Mouse (Mus musculus): ENCODE data around the gene Fbxo24. TPM values are rescaled to one million over a fixed set of nuclear protein-coding genes. Genes with fewer than 3 reads are reported as not detected.

Gene Fbxo24
- polyA plus RNA-seq, 1 experiment from 2014 or later, result 0.12 TPM

- Histone ChIP-seq H3K4me3 (replicated peaks; ENCODE audit: low read length) (no peak overlapping the region), H3K4me2 (replicated peaks) (no peak overlapping the region), H3K4me1 (replicated peaks; ENCODE audit: control insufficient read depth, insufficient read depth, low read length) (no peaks in the 10 kb centered on the region), H3K9ac (no peak overlapping the region), H3K36me3 (replicated peaks; ENCODE audit: control insufficient read depth, insufficient read depth) (peaks cover 34% of the 10 kb centered on the region), H3K27me3 (ENCODE audit: control insufficient read depth, insufficient read depth, low read length) (no peaks in the 10 kb centered on the region), H3K9me3 (ENCODE audit: control insufficient read depth, low read length) (no peaks in the 10 kb centered on the region), H3K27ac (no peak overlapping the region)
- DNase-seq (ENCODE audit: low spot score) (no peak), ATAC-seq (ENCODE audit: low FRiP score) (no peak)
- 67% methylated on average over 6 of the region's 6 CpGs for WGBS
Measured at GRCm38 (mm10) chr5:137565744-137566143, 63.1 kb downstream of the Fbxo24 start.

- no peak overlapping the region for H3K9ac ChIP-seq
Measured at GRCm38 (mm10) chr5:137562965-137563364, 65.8 kb downstream of the Fbxo24 start.

More at GRCm38 (mm10) chr5:137562965-137563364, 65.8 kb downstream of the Fbxo24 start:
- H3K4me1 ChIP-seq (replicated peaks; ENCODE audit: control insufficient read depth, insufficient read depth, low read length), result no peaks in the 10 kb centered on the region
- H3K4me2 ChIP-seq (replicated peaks), result no peak overlapping the region
- H3K4me3 ChIP-seq (replicated peaks; ENCODE audit: low read length), result no peak overlapping the region
- DNase-seq (ENCODE audit: low spot score) (no peak), ATAC-seq (ENCODE audit: low FRiP score) (no peak)
- WGBS, result 72% methylated on average over 10 of the region's 10 CpGs
- H3K36me3 ChIP-seq (replicated peaks; ENCODE audit: control insufficient read depth, insufficient read depth), result peaks cover 41% of the 10 kb centered on the region
- no peaks in the 10 kb centered on the region for H3K9me3 ChIP-seq (ENCODE audit: control insufficient read depth, low read length)
- H3K27me3 ChIP-seq (ENCODE audit: control insufficient read depth, insufficient read depth, low read length), result no peaks in the 10 kb centered on the region
- H3K27ac ChIP-seq, result no peak overlapping the region

Other genes with a start within 250 kb of the Fbxo24 start
- 0.14 and 0.17 TPM in 2 replicates for gene Zan, start 151.9 kb downstream of the Fbxo24 start, polyA plus RNA-seq (2014; fragmentation: Nextera tagmentation; extraction: Ambion mirVana)
- 78.4 and 87.3 TPM in 2 replicates for gene Pop7, start 126.5 kb downstream of the Fbxo24 start, polyA plus RNA-seq (2014; fragmentation: Nextera tagmentation; extraction: Ambion mirVana)
- gene Gigyf1, start 110.5 kb downstream of the Fbxo24 start, polyA plus RNA-seq (2014; fragmentation: Nextera tagmentation; extraction: Ambion mirVana), result 14.2 and 16.0 TPM in 2 replicates
- gene Epo, start 95.8 kb downstream of the Fbxo24 start, polyA plus RNA-seq (2014; fragmentation: Nextera tagmentation; extraction: Ambion mirVana), result not detected in 2 replicates
- 593 and 621 TPM in 2 replicates for gene Gnb2, start 95.5 kb downstream of the Fbxo24 start, polyA plus RNA-seq (2014; fragmentation: Nextera tagmentation; extraction: Ambion mirVana)
- 195 and 204 TPM in 2 replicates for gene Actl6b, start 75.5 kb downstream of the Fbxo24 start, polyA plus RNA-seq (2014; fragmentation: Nextera tagmentation; extraction: Ambion mirVana)
- gene Tfr2, start 59.2 kb downstream of the Fbxo24 start, polyA plus RNA-seq (2014; fragmentation: Nextera tagmentation; extraction: Ambion mirVana), result 5.3 and 5.6 TPM in 2 replicates
- gene Mospd3, start 27.9 kb downstream of the Fbxo24 start, polyA plus RNA-seq (2014; fragmentation: Nextera tagmentation; extraction: Ambion mirVana), result 81.7 and 85.4 TPM in 2 replicates
- gene Pcolce, start 15.2 kb downstream of the Fbxo24 start, polyA plus RNA-seq (2014; fragmentation: Nextera tagmentation; extraction: Ambion mirVana), result 23.9 and 28.5 TPM in 2 replicates
- 19.0 and 23.4 TPM in 2 replicates for gene Lrch4, start 119 bp upstream of the Fbxo24 start, polyA plus RNA-seq (2014; fragmentation: Nextera tagmentation; extraction: Ambion mirVana)
- gene Gm20605, start 173 bp upstream of the Fbxo24 start, polyA plus RNA-seq (2014; fragmentation: Nextera tagmentation; extraction: Ambion mirVana), result 5.3 and 6.5 TPM in 2 replicates
- gene Sap25, start 12.3 kb upstream of the Fbxo24 start, polyA plus RNA-seq (2014; fragmentation: Nextera tagmentation; extraction: Ambion mirVana), result 4.9 and 5.8 TPM in 2 replicates
- 0.15 TPM in 1 of 2 replicates, not detected in the other for gene Irs3, start 16.7 kb upstream of the Fbxo24 start, polyA plus RNA-seq (2014; fragmentation: Nextera tagmentation; extraction: Ambion mirVana)
- 11.8 and 12.2 TPM in 2 replicates for gene Agfg2, start 55.7 kb upstream of the Fbxo24 start, polyA plus RNA-seq (2014; fragmentation: Nextera tagmentation; extraction: Ambion mirVana)
- gene Nyap1, start 112.6 kb upstream of the Fbxo24 start, polyA plus RNA-seq (2014; fragmentation: Nextera tagmentation; extraction: Ambion mirVana), result 14.2 and 18.8 TPM in 2 replicates
- 67.6 and 72.8 TPM in 2 replicates for gene Tsc22d4, start 116.7 kb upstream of the Fbxo24 start, polyA plus RNA-seq (2014; fragmentation: Nextera tagmentation; extraction: Ambion mirVana)
- 51.1 and 58.7 TPM in 2 replicates for gene Ppp1r35, start 149.8 kb upstream of the Fbxo24 start, polyA plus RNA-seq (2014; fragmentation: Nextera tagmentation; extraction: Ambion mirVana)
- gene Mepce, start 158.7 kb upstream of the Fbxo24 start, polyA plus RNA-seq (2014; fragmentation: Nextera tagmentation; extraction: Ambion mirVana), result 11.0 and 11.7 TPM in 2 replicates
- gene Zcwpw1, start 158.8 kb upstream of the Fbxo24 start, polyA plus RNA-seq (2014; fragmentation: Nextera tagmentation; extraction: Ambion mirVana), result 7.9 and 8.3 TPM in 2 replicates
- 0.40 and 0.62 TPM in 2 replicates for gene Pilra, start 207.3 kb upstream of the Fbxo24 start, polyA plus RNA-seq (2014; fragmentation: Nextera tagmentation; extraction: Ambion mirVana)
- not detected in 2 replicates for gene Pilrb1, start 229.1 kb upstream of the Fbxo24 start, polyA plus RNA-seq (2014; fragmentation: Nextera tagmentation; extraction: Ambion mirVana)
- not detected in 2 replicates for gene Pilrb2, start 242.8 kb upstream of the Fbxo24 start, polyA plus RNA-seq (2014; fragmentation: Nextera tagmentation; extraction: Ambion mirVana)